Mouse (Mus musculus) stomach, embryonic 15.5 days (tissue): ENCODE results near the gene Knl1. TPM values are rescaled to one million over a fixed set of nuclear protein-coding genes. Genes with fewer than 3 reads are reported as not detected.

ENCODE experiments used
- ATAC-seq: fragments of 200-750 bp; cut with Nextera tagmentation; 2 replicates; pipeline ENCODE4 v1.8.0; 2017; ENCODE audit warnings: low read depth, moderate number of reproducible peaks, moderate TSS enrichment; ENCODE audit not compliant: insufficient read depth, low FRiP score
- H3K27ac ChIP-seq: fragments of 300-500 bp; sonication (generic); 2 replicates; pipeline ENCODE4 v1.5.1; 2015; ENCODE audit warnings: mild to moderate bottlenecking, inconsistent platforms
- H3K27me3 ChIP-seq: fragments of 300-500 bp; sonication (generic); replicated peaks from 2 replicates; pipeline ENCODE4 v1.6.1; 2015; ENCODE audit warnings: inconsistent platforms
- H3K36me3 ChIP-seq: fragments of 300-500 bp; sonication (generic); 2 replicates; pipeline ENCODE4 v1.6.1; 2015; ENCODE audit warnings: inconsistent platforms
- H3K4me1 ChIP-seq: fragments of 300-500 bp; sonication (generic); 2 replicates; pipeline ENCODE4 v1.6.1; 2015; ENCODE audit warnings: inconsistent platforms
- H3K4me2 ChIP-seq: fragments of 300-500 bp; sonication (generic); 2 replicates; pipeline ENCODE4 v1.6.1; 2015; ENCODE audit warnings: mild to moderate bottlenecking, inconsistent platforms
- H3K4me3 ChIP-seq: fragments of 300-500 bp; sonication (generic); replicated peaks from 2 replicates; pipeline ENCODE4 v1.5.1; 2015; ENCODE audit warnings: inconsistent platforms
- H3K9ac ChIP-seq: fragments of 300-500 bp; sonication (generic); 2 replicates; pipeline ENCODE4 v1.6.1; 2015; ENCODE audit warnings: inconsistent platforms
- H3K9me3 ChIP-seq: fragments of 300-500 bp; sonication (generic); 2 replicates; pipeline ENCODE4 v1.6.1; 2016; ENCODE audit warnings: inconsistent platforms
- WGBS: fragments of 180-500 bp; shearing (Covaris S2); methylation state at CpG from one replicate; pipeline ENCODE4 v1.1.7; 2015; 5-methylcytosine and 5-hydroxymethylcytosine counted together
- polyA plus RNA-seq: library from polyadenylated mRNA; unstranded; fragments of >200 nt; fragmentation: Nextera tagmentation; extraction: Ambion mirVana; gene quantifications from 2 replicates; pipeline ENCODE4 v1.2.1, GENCODE M21; 2015

Gene Knl1
- polyA plus RNA-seq, 1 experiment from 2014 or later: 57.6 TPM

GRCm38 (mm10) chr2:119019538-119019937 is 27.4 kb upstream of the Knl1 start:
- peaks cover 8% of the 10 kb centered on the region; the same call in 1 of the 2 replicates for H3K4me1 ChIP-seq
- 59% methylated on average over 4 of the region's 4 CpGs for WGBS

GRCm38 (mm10) chr2:119023154-119023660 is 23.7 kb upstream of the Knl1 start:
- Histone ChIP-seq H3K4me3 (no peak overlapping the region), H3K27me3 (no peaks in the 10 kb centered on the region), H3K36me3 (peaks cover 27% of the 10 kb centered on the region), H3K27ac (no peak overlapping the region), H3K4me2 (no peak overlapping the region), H3K4me1 (peaks cover 8% of the 10 kb centered on the region; the same call in 1 of the 2 replicates), H3K9me3 (no peaks in the 10 kb centered on the region), H3K9ac (no peak overlapping the region)
- ATAC-seq: no peak
- WGBS: 95% methylated on average over 6 of the region's 6 CpGs

More at GRCm38 (mm10) chr2:119019538-119019937, 27.4 kb upstream of the Knl1 start:
- Histone ChIP-seq H3K36me3 (peaks cover 22% of the 10 kb centered on the region), H3K4me3 (no peak overlapping the region), H3K27me3 (no peaks in the 10 kb centered on the region), H3K9ac (no peak overlapping the region), H3K27ac (peak overlapping the region; percentile 76; the same call in 1 of the 2 replicates), H3K9me3 (no peaks in the 10 kb centered on the region), H3K4me2 (no peak overlapping the region)
- no peak for ATAC-seq

GRCm38 (mm10) chr2:119024536-119025238 is 22.2 kb upstream of the Knl1 start:
- no peak overlapping the region for H3K27ac ChIP-seq
- no peak overlapping the region for H3K4me2 ChIP-seq
- H3K4me3 ChIP-seq: no peak overlapping the region
- no peaks in the 10 kb centered on the region for H3K27me3 ChIP-seq
- peak; percentile 79; the same call in 1 of the 2 replicates for ATAC-seq
- WGBS: 62% methylated on average over 9 of the region's 9 CpGs
- H3K36me3 ChIP-seq: peaks cover 27% of the 10 kb centered on the region
- no peaks in the 10 kb centered on the region for H3K9me3 ChIP-seq
- H3K9ac ChIP-seq: no peak overlapping the region
- peaks cover 7% of the 10 kb centered on the region for H3K4me1 ChIP-seq

GRCm38 (mm10) chr2:119025239-119025616 is 21.7 kb upstream of the Knl1 start:
- Histone ChIP-seq H3K36me3 (peaks cover 27% of the 10 kb centered on the region), H3K4me2 (no peak overlapping the region), H3K27me3 (no peaks in the 10 kb centered on the region), H3K9me3 (no peaks in the 10 kb centered on the region), H3K4me3 (no peak overlapping the region), H3K27ac (no peak overlapping the region), H3K4me1 (peaks cover 8% of the 10 kb centered on the region), H3K9ac (no peak overlapping the region)
- WGBS: 65% methylated on average over 4 of the region's 4 CpGs
- ATAC-seq: no peak

- no peak for ATAC-seq
- no peak overlapping the region for H3K27ac ChIP-seq
- no peak overlapping the region for H3K4me3 ChIP-seq
- H3K4me1 ChIP-seq: peaks cover 8% of the 10 kb centered on the region
- no peak overlapping the region for H3K9ac ChIP-seq
- H3K27me3 ChIP-seq: no peaks in the 10 kb centered on the region
- H3K36me3 ChIP-seq: peaks cover 16% of the 10 kb centered on the region; the same call in 1 of the 2 replicates
- H3K9me3 ChIP-seq: no peaks in the 10 kb centered on the region
- 87% methylated on average over 4 of the region's 4 CpGs for WGBS
- H3K4me2 ChIP-seq: no peak overlapping the region
Measured at GRCm38 (mm10) chr2:119026951-119027350, 20.0 kb upstream of the Knl1 start.

GRCm38 (mm10) chr2:119028941-119029551 is 17.9 kb upstream of the Knl1 start, which contains the start of gene Ccdc32:
Gene Ccdc32 (minus strand): TSS chr2:119029393.
- Histone ChIP-seq H3K4me1 (peaks cover 8% of the 10 kb centered on the region), H3K36me3 (peaks cover 5% of the 10 kb centered on the region; the same call in 1 of the 2 replicates), H3K9ac (peak within 1 kb of the TSS; percentile 64), H3K27me3 (no peaks in the 10 kb centered on the region), H3K27ac (no peak within 1 kb of the TSS), H3K4me2 (peak within 1 kb of the TSS; percentile 66), H3K4me3 (peak within 1 kb of the TSS; percentile 62), H3K9me3 (no peaks in the 10 kb centered on the region)
- ATAC-seq: peak; percentile 92
- under 1% methylated on average over 28 of the region's 28 CpGs for WGBS

GRCm38 (mm10) chr2:119032191-119032590 is 14.7 kb upstream of the Knl1 start:
- no peak overlapping the region for H3K4me2 ChIP-seq
- no peaks in the 10 kb centered on the region for H3K9me3 ChIP-seq
- no peak for ATAC-seq
- H3K36me3 ChIP-seq: no peaks in the 10 kb centered on the region
- WGBS: 49% methylated on average over 4 of the region's 4 CpGs
- H3K9ac ChIP-seq: no peak overlapping the region
- H3K27ac ChIP-seq: no peak overlapping the region
- no peak overlapping the region for H3K4me3 ChIP-seq
- H3K4me1 ChIP-seq: peaks cover 12% of the 10 kb centered on the region
- no peaks in the 10 kb centered on the region for H3K27me3 ChIP-seq

GRCm38 (mm10) chr2:119034656-119035396 is 12.1 kb upstream of the Knl1 start, which contains the start of gene Rpusd2:
Gene Rpusd2 (plus strand): TSS chr2:119034790.
- under 1% methylated on average over 49 of the region's 49 CpGs for WGBS

GRCm38 (mm10) chr2:119035397-119035745 is 11.5 kb upstream of the Knl1 start:
- H3K4me1 ChIP-seq: 0 out of 2 replicates have a peak, but pooled peaks cover 4% of the 10 kb centered on the region
- 0 out of 2 replicates have a peak, but pooled peaks have one; percentile 6 for ATAC-seq
- peak overlapping the region; percentile 83 for H3K9ac ChIP-seq
- peak overlapping the region; percentile 78 for H3K4me2 ChIP-seq
- H3K4me3 ChIP-seq: peak overlapping the region; percentile 94
- peak overlapping the region; percentile 88; the same call in 1 of the 2 replicates for H3K27ac ChIP-seq
- H3K36me3 ChIP-seq: peaks cover 15% of the 10 kb centered on the region
- no peaks in the 10 kb centered on the region for H3K27me3 ChIP-seq
- WGBS: 8% methylated on average over 7 of the region's 7 CpGs
- no peaks in the 10 kb centered on the region for H3K9me3 ChIP-seq

More at GRCm38 (mm10) chr2:119034656-119035396, 12.1 kb upstream of the Knl1 start, which contains the start of gene Rpusd2:
- Histone ChIP-seq H3K4me1 (0 out of 2 replicates have a peak, but pooled peaks cover 4% of the 10 kb centered on the region), H3K27ac (peak within 1 kb of the TSS; percentile 88), H3K9ac (peak within 1 kb of the TSS; percentile 83), H3K36me3 (peaks cover 15% of the 10 kb centered on the region), H3K9me3 (no peaks in the 10 kb centered on the region), H3K27me3 (no peaks in the 10 kb centered on the region), H3K4me2 (peak within 1 kb of the TSS; percentile 78), H3K4me3 (peak within 1 kb of the TSS; percentile 94)
- ATAC-seq: peak; percentile 96

- H3K9me3 ChIP-seq: no peaks in the 10 kb centered on the region
- no peak overlapping the region for H3K27ac ChIP-seq
- ATAC-seq: no peak
- WGBS: 46% methylated on average over 4 of the region's 4 CpGs
- H3K4me1 ChIP-seq: no peaks in the 10 kb centered on the region
- no peaks in the 10 kb centered on the region for H3K27me3 ChIP-seq
- H3K4me2 ChIP-seq: no peak overlapping the region
- no peak overlapping the region for H3K9ac ChIP-seq
- peaks cover 15% of the 10 kb centered on the region for H3K36me3 ChIP-seq
- no peak overlapping the region for H3K4me3 ChIP-seq
Measured at GRCm38 (mm10) chr2:119040882-119041281, 6.0 kb upstream of the Knl1 start.

- no peaks in the 10 kb centered on the region for H3K9me3 ChIP-seq
- H3K27me3 ChIP-seq: no peaks in the 10 kb centered on the region
- ATAC-seq: no peak
- no peak overlapping the region for H3K4me3 ChIP-seq
- H3K27ac ChIP-seq: no peak overlapping the region
- no peak overlapping the region for H3K4me2 ChIP-seq
- no peak overlapping the region for H3K9ac ChIP-seq
- H3K36me3 ChIP-seq: no peaks in the 10 kb centered on the region
- 71% methylated on average over 2 of the region's 2 CpGs for WGBS
- no peaks in the 10 kb centered on the region for H3K4me1 ChIP-seq
Measured at GRCm38 (mm10) chr2:119045163-119045562, 1.8 kb upstream of the Knl1 start.
